Mouse (Mus musculus) bone marrow, adult 2 months (tissue): ENCODE data around the gene Sbds.

Source experiments
- CTCF ChIP-seq: fragments of 200-500 bp; IDR thresholded peaks from 2 replicates; pipeline ENCODE4 v1.5.1; 2011; ENCODE audit warnings: low read length, control low read depth; ENCODE audit not compliant: control insufficient read depth, insufficient read depth
- POLR2A ChIP-seq: fragments of 200-500 bp; IDR thresholded peaks from 2 replicates; pipeline ENCODE4 v1.6.1; 2011; ENCODE audit warnings: low read depth, mild to moderate bottlenecking, control low read depth, low read length, borderline replicate concordance; ENCODE audit not compliant: control insufficient read depth

DNA sequence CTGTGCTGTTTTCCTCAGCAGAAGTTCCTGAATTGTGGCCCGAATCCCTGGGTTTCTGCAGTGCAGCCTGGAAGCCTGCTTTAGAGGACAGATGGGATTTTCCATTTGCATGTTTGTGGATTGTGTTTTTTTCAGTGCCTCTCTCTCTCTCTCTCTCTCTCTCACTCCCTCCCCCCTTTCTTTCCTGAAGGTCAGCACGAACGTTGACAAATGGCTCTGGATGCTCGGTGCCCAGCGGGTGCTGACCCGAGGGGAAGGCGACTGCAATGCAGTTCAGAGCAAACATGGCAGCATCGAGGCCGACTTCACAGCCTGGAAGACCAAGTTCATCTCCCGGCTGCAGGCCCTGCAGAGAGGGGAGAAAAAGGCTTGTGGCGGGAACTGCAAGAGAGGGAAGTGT is 13.6 kb upstream of the Sbds start:
- TF ChIP-seq CTCF (no peak), POLR2A (no peak)
